Mouse (Mus musculus) lung, embryonic 16.5 days (tissue): ENCODE measurements around the gene Hydin. TPM values are rescaled to one million over a fixed set of nuclear protein-coding genes. Genes with fewer than 3 reads are reported as not detected.

ENCODE experiments used
- ATAC-seq: fragments of 200-750 bp; cut with Nextera tagmentation; 2 replicates; pipeline ENCODE4 v1.8.0; 2017; ENCODE audit warnings: low read depth, mild to moderate bottlenecking, moderate library complexity
- H3K27ac ChIP-seq: fragments of 300-500 bp; sonication (generic); 2 replicates; pipeline ENCODE4 v1.5.1; 2014; ENCODE audit warnings: mild to moderate bottlenecking, control low read depth, low read length
- H3K27me3 ChIP-seq: fragments of 300-500 bp; sonication (generic); 2 replicates; pipeline ENCODE4 v1.6.1; 2014; ENCODE audit warnings: low read depth, low read length, mixed read lengths; ENCODE audit not compliant: control insufficient read depth, insufficient read depth
- H3K36me3 ChIP-seq: fragments of 300-500 bp; sonication (generic); 2 replicates; pipeline ENCODE4 v1.6.1; 2014; ENCODE audit warnings: low read length; ENCODE audit not compliant: control insufficient read depth, insufficient read depth
- H3K4me1 ChIP-seq: fragments of 300-500 bp; sonication (generic); replicated peaks from 2 replicates; pipeline ENCODE4 v1.6.1; 2014; ENCODE audit warnings: low read length, mixed read lengths; ENCODE audit not compliant: control insufficient read depth, insufficient read depth
- H3K4me2 ChIP-seq: fragments of 300-500 bp; sonication (generic); 2 replicates; pipeline ENCODE4 v1.6.1; 2014; ENCODE audit warnings: low read depth, low read length, control low read depth
- H3K4me3 ChIP-seq: fragments of 300-500 bp; sonication (generic); 2 replicates; pipeline ENCODE4 v1.5.1; 2014; ENCODE audit warnings: mild to moderate bottlenecking, low read length, control low read depth
- H3K9ac ChIP-seq: fragments of 300-500 bp; sonication (generic); 2 replicates; pipeline ENCODE4 v1.6.1; 2014; ENCODE audit warnings: low read length, control low read depth
- H3K9me3 ChIP-seq: fragments of 300-500 bp; sonication (generic); 2 replicates; pipeline ENCODE4 v1.6.1; 2016; ENCODE audit warnings: low read length; ENCODE audit not compliant: control insufficient read depth
- WGBS: fragments of 180-500 bp; shearing (Covaris S2); extraction: QIAGEN DNeasy Blood & Tissue Kit; methylation state at CpG from one replicate; pipeline ENCODE4 v1.1.7; 2014; 5-methylcytosine and 5-hydroxymethylcytosine counted together
- polyA plus RNA-seq: library from polyadenylated mRNA; unstranded; fragments of >200 nt; fragmentation: Nextera tagmentation; extraction: Ambion mirVana; gene quantifications from 2 replicates; pipeline ENCODE4 v1.2.1, GENCODE M21; 2015

Gene Hydin
- polyA plus RNA-seq: 0.79 and 1.1 TPM in 2 replicates

DNA sequence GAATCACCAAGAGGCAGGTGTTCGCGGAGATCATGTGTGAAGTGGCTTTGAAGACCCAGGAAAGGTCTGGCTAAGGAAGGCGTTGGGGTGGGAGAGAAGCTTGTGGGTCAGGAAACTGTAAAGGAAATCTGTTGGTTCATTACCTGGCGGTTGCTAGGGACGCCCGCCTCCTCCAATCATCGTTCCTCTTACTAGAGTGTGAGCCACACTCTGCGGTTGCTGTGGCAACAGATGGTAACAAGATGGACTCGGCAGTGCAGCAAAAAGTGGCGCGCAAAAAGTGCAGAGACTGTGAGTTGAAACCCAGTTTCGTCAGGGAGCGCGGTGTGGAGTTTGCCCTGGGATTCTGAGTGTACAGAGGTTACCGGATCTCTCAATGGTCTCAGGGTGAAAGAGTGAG lies at the start of gene Hydin:
Gene Hydin, plus strand, starts transcription at position 237 of the 400 bp plus-strand sequence.
- no peaks in the 10 kb centered on the region for H3K36me3 ChIP-seq
- no peak within 1 kb of the TSS for H3K27ac ChIP-seq
- H3K4me1 ChIP-seq: peaks cover 5% of the 10 kb centered on the region; the same call in 1 of the 2 replicates
- peak; percentile 89 for ATAC-seq
- peak within 1 kb of the TSS; percentile 49 for H3K4me3 ChIP-seq
- WGBS: under 1% methylated on average over 15 of the region's 15 CpGs
- no peaks in the 10 kb centered on the region for H3K27me3 ChIP-seq
- no peaks in the 10 kb centered on the region for H3K9me3 ChIP-seq
- H3K9ac ChIP-seq: peak within 1 kb of the TSS; percentile 34
- H3K4me2 ChIP-seq: peak within 1 kb of the TSS; percentile 64

DNA sequence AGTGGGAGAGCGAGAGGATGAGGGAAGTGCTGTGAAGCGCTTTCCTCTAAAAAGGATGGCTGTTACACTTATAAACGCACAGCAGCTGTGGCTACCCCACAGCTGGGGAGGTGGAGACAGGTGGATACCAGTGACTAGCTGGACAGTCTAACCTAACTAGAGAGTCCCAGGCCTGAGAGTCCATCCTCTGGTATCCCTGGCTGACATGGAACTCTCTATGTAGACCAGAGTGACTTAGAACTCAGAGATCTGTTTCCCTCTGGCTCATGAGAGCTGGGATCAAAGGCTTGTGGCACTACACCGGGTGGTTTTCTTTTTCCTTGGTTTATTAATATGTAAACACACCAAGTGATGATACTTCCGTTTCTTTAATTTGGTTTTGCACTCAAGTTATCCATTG lies 49.6 kb upstream of the Hydin start:
- Histone ChIP-seq H3K4me1 (peaks cover 7% of the 10 kb centered on the region), H3K27me3 (no peaks in the 10 kb centered on the region), H3K27ac (no peak overlapping the region), H3K4me3 (peak overlapping the region; percentile 73), H3K36me3 (peaks cover 5% of the 10 kb centered on the region; the same call in 1 of the 2 replicates), H3K9ac (0 out of 2 replicates have a peak overlapping the region, but pooled peaks have one; percentile 12), H3K4me2 (peak overlapping the region; percentile 86), H3K9me3 (no peaks in the 10 kb centered on the region)
- 35% methylated on average over 5 of the region's 5 CpGs for WGBS
- peak; percentile 18; the same call in 1 of the 2 replicates for ATAC-seq

DNA sequence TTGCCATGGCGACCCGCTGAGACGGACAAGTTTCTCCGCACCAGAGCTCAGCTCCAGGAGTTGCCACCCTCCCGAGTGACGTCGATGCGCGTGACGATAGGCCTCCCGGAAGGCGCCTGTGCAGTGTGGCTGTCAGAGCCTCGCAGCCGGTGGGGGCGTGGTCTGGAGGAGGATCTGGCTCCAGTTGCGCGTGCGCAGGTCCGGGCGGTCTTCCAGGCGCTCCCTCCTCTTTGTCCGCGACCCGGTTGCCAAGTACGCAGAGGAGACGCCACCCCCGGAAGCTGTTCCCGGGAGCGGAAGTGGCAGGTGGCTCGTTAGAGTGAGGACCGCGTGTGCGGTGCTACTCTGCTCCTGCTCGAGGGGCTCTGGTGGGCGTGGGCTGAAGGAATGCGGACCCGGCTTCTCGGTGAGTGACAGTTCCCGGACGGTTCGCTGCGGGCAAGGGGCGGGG lies 49.1 kb upstream of the Hydin start:
- H3K4me1 ChIP-seq: peaks cover 7% of the 10 kb centered on the region
- peak overlapping the region; percentile 86 for H3K4me2 ChIP-seq
- H3K9me3 ChIP-seq: no peaks in the 10 kb centered on the region
- H3K4me3 ChIP-seq: peak overlapping the region; percentile 73
- WGBS: under 1% methylated on average over 43 of the region's 43 CpGs
- peak overlapping the region; percentile 56; the same call in 1 of the 2 replicates for H3K27ac ChIP-seq
- ATAC-seq: peak; percentile 100
- no peaks in the 10 kb centered on the region for H3K27me3 ChIP-seq
- H3K36me3 ChIP-seq: peaks cover 10% of the 10 kb centered on the region
- H3K9ac ChIP-seq: peak overlapping the region; percentile 66

DNA sequence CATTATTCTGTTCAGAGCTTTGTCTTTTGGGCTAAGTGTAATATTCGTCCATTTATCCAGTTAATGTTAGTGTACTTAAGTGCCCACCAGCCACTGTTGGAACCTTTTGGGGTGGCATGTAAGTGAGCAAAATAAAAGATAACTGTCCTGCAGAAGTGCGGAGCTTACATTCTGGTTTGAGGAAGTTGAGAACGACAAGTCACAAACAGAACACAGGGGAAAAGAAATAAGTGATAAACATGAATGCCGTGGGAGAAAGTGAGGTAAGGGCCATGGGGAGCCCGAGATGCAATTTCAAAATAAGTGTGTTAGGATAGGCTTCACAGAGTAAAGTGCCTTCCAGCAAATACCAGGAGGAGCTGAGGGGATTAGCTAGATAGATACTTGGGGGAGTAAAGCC lies 48.3 kb upstream of the Hydin start:
- Histone ChIP-seq H3K4me2 (peak overlapping the region; percentile 86), H3K9ac (peak overlapping the region; percentile 66; the same call in 1 of the 2 replicates), H3K4me3 (peak overlapping the region; percentile 73), H3K9me3 (no peaks in the 10 kb centered on the region), H3K4me1 (peaks cover 7% of the 10 kb centered on the region), H3K27me3 (no peaks in the 10 kb centered on the region), H3K36me3 (peaks cover 18% of the 10 kb centered on the region), H3K27ac (no peak overlapping the region)
- 47% methylated on average over 5 of the region's 5 CpGs for WGBS
- ATAC-seq: no peak

DNA sequence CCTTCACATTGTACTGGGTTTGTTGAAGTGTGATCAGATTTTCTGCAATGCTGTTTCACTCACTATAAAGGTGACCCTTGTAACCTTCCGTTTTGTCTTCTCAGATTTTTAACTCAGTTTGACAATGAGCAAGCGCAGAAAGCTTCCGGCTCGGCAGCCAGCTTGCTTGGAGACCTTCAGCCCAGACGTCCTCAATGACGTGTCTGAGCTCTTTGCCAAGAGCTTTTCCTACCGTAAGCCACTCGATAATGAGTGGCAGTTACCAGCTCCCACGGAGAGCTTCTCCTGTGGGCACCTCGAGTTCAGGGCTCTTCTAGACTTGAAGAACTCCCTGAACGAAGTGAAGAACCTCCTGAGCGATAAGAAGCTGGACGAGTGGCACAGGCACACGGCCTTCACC lies 45.8 kb upstream of the Hydin start:
- Histone ChIP-seq H3K27me3 (no peaks in the 10 kb centered on the region), H3K27ac (no peak overlapping the region), H3K4me2 (no peak overlapping the region), H3K4me1 (peaks cover 7% of the 10 kb centered on the region), H3K4me3 (no peak overlapping the region), H3K36me3 (peaks cover 19% of the 10 kb centered on the region), H3K9ac (no peak overlapping the region), H3K9me3 (no peaks in the 10 kb centered on the region)
- WGBS: 79% methylated on average over 14 of the region's 14 CpGs
- ATAC-seq: no peak

DNA sequence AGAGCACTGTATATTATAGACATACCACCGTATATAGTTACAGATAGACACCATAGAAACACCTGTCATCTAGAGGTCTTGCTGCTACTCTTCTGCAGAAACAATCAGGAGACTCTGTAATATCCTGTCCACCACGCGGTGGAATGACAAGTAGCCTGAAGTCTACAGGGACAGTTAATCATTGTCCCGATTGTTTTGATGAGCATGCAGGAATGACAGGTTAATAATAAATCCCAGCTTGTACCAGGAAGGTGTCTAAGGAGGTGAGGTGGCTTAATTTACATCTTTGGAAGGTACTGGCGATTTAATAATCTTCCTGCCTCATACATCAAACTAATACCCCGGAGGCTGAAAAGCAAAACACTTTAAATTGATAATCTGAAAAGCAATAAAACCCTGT lies 36.0 kb upstream of the Hydin start:
- Histone ChIP-seq H3K36me3 (no peaks in the 10 kb centered on the region), H3K4me2 (no peak overlapping the region), H3K27ac (no peak overlapping the region), H3K27me3 (no peaks in the 10 kb centered on the region; the same call in 1 of the 2 replicates), H3K4me3 (no peak overlapping the region), H3K9me3 (no peaks in the 10 kb centered on the region), H3K4me1 (no peaks in the 10 kb centered on the region), H3K9ac (no peak overlapping the region)
- no peak for ATAC-seq
- WGBS: 59% methylated on average over 6 of the region's 6 CpGs

DNA sequence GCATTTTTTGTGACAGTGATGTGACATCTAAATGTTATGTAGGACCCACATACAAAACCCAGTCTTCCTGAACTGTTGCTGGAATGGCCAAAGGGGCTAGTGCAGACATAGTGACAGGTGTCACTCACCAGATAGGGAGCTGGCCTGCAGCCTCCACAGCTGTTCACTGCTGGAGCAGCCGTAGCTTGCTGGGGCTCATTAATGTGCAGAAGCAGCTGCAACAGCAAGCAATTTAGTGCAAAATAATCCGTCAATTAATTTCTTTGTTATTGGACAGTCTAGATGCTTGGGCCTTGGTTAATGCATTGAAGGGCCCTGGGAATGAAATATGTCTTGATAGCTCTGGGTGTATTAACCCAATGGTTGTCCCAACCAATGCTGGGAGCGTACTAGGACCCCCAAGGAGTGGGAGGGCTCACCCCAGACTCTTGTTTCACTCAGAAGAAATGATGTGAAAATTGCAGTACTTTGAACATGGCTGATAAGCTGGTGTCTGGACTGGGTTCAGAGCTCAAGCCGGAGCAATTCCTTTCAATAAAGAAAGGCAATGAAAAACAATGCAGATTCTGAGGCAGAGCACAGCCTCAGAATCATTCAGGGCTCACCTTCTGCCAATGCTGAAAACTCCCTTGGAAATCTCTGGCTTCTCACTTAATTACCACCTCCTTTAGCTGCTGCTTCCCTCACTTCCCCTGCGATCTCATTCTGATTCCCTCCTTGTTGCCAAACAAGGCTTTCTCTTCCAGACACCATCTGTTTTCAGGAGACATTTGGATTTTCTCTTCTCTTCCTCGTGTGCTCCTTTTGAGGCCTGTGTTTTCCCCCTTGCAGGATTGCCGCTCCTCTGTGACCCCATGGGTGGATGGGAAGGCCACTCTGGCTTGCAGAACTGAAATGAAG lies 24.2 kb upstream of the Hydin start:
- Histone ChIP-seq H3K9me3 (no peaks in the 10 kb centered on the region), H3K4me1 (no peaks in the 10 kb centered on the region), H3K27ac (no peak overlapping the region), H3K9ac (no peak overlapping the region), H3K36me3 (no peaks in the 10 kb centered on the region), H3K4me3 (no peak overlapping the region), H3K27me3 (no peaks in the 10 kb centered on the region), H3K4me2 (no peak overlapping the region)
- 42% methylated on average over 7 of the region's 7 CpGs for WGBS
- no peak for ATAC-seq

DNA sequence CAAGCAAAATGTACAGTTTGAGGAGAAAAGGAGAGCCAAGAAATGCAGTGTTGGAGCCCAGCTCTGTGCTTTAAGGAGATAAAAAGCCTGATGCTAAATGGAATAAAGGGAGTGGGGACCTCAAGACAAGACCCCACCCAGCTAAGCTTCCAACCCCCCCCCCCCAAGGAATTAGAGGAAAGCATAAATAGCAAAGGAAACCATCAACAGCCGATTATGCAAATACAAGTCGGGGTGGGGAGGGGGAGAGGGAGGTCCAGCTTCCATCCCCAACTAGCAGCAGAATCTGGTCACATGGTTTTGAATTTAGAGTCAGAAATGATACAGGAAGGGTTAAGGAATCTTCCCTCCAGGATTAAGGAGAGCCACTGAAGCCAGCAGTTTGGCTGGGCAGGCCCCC lies 22.2 kb upstream of the Hydin start:
- no peak for ATAC-seq
- Histone ChIP-seq H3K9me3 (no peaks in the 10 kb centered on the region), H3K36me3 (no peaks in the 10 kb centered on the region), H3K27ac (no peak overlapping the region), H3K9ac (no peak overlapping the region), H3K27me3 (no peaks in the 10 kb centered on the region), H3K4me1 (no peaks in the 10 kb centered on the region), H3K4me2 (no peak overlapping the region), H3K4me3 (no peak overlapping the region)
- 51% methylated on average over 2 of the region's 2 CpGs for whole genome bisulfite sequencing

DNA sequence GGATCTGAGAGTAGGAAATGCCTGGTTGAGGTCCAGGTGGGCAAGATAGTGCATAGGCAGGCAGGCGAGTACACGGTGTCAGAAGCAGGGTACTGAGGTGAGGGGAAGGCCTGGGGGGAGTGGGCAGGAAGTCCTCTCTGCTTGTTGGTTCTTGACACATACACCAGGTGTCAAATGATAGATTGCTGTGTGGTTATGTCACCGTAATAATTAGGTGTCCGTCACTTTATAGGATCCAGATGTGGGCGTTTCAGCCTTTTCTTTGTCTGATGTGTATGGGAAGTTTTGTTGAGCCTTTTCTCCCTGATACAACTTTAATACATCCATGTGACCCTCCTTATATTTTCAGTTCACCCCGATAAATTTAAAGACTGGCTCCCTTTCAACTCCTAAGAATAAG lies 19.5 kb upstream of the Hydin start:
- Histone ChIP-seq H3K9ac (no peak overlapping the region), H3K4me1 (no peaks in the 10 kb centered on the region), H3K9me3 (no peaks in the 10 kb centered on the region), H3K27ac (no peak overlapping the region), H3K27me3 (no peaks in the 10 kb centered on the region), H3K4me2 (no peak overlapping the region), H3K36me3 (no peaks in the 10 kb centered on the region), H3K4me3 (no peak overlapping the region)
- WGBS: 58% methylated on average over 6 of the region's 6 CpGs
- ATAC-seq: no peak
